Mouse (Mus musculus) c-Kit-positive CD71-positive TER-119-positive erythroid progenitor cells, embryonic 14.5 days (primary cell): Measurements from ENCODE around the gene Sgca.
A peak's percentile ranks its signal among the peaks of the same experiment; 100 is the strongest.

Experiments
- DNase-seq: peaks from one replicate; pipeline ENCODE4 v3.0.0-alpha.2; 2013; ENCODE audit warnings: low spot score

Gene Sgca

DNA sequence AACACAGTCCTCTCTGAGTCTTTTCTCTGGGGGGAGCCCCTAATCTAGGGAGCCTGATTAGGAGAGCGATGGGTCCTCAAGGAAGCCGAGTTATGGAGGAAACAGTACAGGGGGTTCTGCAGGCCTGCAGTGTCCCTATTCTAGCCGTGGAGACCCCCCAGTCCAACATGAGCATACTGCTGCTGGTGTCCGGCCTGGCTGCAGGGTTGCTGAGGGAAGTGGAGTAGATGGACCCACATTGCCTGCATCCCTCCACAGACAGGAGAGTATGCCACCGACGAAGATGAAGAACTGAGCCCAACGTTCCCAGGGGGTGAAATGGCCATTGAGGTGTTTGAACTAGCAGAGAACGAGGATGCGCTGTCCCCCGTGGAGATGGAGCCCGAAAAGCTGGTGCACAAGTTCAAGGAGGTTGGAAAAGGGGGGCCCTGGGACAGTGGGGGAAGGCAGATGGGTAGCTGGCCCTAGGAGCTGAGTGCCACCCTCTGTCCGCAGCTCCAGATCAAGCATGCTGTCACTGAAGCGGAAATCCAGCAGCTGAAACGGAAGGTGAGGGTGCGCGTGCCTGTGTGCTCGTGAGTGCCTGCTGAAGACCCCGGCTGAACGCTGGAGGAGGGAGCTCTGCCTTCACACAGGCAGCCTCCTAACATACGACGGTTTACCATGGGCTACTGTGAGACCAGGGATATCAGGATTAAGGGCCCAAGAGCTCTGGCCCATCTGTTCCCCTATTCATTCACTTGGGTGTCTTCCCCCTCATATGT, 25.6 kb upstream of the Sgca start:
- no peak for DNase-seq

DNA sequence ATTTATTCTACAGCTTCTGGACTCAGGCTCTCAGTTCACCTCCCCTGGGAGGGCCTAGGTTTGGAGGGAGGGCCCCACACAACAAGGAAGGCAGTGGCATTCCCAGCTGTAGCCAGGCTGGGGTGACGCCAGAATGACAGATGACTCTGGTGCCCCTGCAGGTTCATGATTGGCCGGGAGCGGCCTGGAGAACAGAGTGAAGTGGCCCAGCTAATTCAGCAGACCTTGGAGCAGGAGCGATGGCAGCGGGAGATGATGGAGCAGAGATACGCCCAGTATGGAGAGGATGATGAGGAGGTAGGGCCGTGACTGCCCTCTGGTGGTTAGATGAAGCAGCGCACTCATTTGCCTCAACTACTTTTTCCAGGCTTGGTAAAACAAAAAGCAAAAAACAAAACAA, 24.9 kb upstream of the Sgca start:
- DNase-seq = peak; percentile 82

DNA sequence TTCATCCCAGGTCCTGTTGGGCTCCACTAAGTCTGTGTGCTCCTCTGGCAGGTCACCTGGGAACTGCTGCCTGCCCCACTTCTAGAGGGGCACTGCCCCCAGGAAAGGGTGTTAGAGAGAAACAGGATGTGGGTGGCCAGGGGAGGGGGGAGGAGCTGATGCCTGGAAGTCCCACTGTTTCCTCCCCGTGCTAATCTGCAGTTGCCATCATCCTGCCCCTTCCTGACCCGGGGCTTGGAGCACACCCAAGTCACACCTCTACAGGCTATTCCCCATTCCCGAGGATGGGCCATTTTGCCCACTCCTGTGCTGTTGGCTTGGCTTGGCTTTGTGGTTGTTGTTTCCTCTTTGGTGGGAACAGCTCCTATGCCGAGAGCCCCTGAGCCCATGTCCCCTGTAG, 24.4 kb upstream of the Sgca start:
- no peak for DNase-seq

DNA sequence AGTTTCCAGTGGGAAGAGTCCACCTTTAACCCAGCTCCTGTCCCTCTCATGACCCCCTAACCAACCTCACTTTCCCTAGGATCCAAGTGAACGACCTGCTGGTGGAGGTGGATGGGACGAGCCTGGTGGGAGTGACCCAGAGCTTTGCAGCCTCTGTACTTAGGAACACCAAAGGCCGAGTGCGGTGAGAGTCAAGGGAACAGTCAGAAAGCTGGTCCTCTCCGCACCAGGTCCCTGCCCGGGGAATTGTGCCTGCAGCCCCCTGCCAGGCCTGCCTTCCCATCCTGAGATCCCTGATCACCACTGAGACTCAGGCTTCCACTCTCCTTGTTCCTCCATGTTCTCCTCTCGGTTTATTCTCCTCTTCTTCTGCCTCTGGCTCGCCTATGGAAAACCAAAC, 24.0 kb upstream of the Sgca start:
- DNase-seq = no peak

DNA sequence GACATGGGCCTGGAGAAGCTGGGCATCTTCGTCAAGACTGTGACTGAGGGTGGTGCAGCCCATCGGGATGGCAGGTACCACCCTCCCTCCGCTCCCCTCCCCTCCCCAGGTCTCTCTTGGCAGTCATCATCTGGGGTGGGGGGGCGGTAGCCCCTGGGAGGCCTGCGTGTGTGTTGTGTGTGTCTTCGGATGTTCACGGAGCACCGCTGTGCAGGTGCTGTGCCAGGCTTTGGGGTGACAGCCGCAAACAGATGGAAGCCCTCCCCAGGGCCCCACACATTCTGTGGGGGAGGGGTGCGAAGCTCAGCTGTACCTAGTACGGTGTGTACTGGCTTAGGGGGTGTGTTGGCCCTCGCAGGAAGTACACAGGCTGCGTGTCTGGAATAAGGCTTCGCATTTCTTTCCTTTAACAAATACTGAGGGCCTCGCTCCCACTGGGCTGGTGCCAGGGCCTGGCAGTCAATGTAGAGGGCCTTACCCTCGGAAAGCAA, 22.0 kb upstream of the Sgca start:
- no peak for DNase-seq

DNA sequence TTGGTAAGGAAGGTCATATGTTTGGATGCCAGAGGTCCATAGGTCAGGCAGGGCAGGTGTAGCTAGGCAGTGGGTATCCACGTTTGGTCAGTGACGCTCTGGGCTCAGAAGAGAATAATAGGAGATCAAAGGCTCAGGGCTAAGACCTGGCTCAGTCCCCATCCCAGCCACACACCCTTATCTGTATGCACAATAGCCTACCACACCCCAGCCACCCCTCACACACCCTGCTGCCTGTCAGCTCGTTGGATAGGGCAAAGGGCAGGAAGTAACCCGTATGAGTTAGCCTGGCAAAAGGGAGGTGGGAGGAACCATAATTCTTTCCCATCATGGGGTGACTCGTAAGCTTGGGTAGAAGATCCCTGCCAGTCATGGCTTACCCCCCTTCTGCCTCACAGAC, 21.5 kb upstream of the Sgca start:
- DNase-seq = peak; percentile 79

DNA sequence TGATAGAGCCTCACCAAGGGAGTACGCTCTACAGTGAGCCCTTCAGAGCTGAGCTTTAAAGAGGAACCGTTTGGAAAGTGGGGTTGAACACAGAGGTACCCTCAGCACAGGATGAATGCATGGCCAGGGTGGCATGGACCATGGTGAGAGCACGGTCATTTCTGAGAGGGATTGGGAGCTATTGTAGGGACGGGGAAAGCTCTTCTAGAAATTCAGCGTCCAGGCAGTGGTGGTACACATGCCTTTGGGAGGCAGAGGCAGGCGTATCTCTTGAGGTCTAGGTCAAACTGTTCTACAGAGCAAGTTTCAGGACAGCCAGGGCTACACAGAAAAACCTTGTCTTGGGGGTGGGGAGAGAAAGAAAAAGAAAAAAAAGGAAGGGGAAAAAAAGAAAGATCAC, 20.9 kb upstream of the Sgca start:
- DNase-seq = no peak

DNA sequence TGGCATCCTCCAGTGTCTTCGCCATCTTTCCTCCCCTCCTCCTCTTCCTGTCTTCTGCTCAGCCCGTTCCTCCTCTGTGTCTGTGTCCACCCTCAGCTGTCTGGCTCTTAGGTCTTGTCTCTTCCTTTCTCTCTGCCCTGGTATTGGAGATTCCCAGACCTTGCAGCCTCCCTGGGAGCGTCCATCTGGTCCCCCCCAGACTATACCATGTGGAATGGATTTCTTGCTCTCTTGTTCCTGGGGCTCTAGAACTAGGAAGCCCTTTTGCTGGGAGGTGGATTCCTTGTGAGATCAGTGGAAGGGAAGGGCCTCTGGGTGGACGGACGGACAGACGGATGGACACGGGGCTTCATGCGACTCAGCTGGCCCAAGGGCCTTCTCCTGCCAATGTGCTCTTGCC, 20.0 kb upstream of the Sgca start:
- DNase-seq = no peak

DNA sequence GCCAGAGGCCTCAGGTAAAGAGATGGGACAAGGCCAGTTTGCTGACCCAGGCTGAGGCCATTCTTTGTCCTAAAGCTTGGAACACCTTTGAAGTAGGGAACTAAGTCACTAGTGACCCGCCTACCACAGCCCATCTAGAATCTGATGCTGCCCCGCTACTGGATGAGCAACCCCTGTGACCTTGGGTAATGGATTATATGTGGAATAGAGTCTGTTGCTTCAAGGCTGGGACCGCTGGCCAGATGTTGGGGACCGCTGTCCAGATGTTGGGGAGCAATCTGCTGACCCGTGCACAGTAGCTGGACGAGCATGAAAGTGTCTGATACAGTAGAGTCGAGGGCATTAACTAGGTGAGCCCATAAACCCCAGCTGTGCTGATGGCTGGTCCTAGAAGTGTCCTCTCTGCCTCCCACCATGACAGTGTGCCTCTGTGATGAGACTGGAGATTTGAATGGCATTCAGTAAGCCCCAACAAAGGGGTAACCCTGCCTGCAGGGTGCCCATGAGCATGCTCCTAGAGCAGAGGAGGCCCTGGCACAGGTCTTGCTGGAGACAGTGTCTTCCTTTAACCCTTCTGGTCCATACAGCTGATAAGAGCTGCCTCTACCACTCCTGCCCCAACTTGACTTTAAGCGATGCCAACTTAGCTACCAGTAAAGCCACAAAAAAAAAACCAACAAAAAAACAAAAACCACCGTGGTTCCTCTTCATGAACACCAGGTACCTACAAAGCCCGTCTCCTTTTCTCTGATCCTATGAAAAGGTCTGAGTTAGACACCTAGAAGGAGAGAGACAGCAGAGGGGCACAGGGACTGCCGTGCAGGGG, 19.0 kb upstream of the Sgca start:
- DNase-seq = no peak

DNA sequence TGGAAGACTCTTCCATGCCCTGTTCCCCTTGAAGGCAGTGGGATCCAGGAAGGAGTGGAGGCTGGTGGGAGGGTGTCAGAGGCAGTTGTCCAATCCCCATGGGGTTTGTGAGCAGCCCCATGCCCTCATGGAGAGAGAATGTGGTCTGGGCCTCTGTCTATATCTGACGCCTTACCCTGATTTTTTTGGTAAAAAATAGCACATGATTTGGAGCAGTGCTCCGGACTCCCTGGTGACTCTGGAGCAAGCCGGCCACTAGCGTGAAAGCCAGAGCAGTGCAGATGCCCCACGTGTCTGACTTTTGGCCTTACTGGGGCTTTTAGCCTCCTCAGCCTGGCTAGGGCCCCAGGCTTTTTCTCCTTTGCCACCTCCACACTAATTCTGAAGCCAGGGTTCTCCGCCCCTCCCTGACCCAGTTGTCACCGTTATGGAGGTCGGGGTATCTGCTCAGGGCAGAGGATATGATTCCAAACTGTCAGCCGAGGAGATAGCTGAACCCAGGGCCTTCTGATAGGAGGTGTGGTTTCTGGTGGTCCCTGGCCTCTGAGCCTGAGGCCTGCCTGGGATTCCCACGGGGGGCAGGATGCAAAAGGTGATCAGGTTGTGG, 18.2 kb upstream of the Sgca start:
- no peak for DNase-seq

DNA sequence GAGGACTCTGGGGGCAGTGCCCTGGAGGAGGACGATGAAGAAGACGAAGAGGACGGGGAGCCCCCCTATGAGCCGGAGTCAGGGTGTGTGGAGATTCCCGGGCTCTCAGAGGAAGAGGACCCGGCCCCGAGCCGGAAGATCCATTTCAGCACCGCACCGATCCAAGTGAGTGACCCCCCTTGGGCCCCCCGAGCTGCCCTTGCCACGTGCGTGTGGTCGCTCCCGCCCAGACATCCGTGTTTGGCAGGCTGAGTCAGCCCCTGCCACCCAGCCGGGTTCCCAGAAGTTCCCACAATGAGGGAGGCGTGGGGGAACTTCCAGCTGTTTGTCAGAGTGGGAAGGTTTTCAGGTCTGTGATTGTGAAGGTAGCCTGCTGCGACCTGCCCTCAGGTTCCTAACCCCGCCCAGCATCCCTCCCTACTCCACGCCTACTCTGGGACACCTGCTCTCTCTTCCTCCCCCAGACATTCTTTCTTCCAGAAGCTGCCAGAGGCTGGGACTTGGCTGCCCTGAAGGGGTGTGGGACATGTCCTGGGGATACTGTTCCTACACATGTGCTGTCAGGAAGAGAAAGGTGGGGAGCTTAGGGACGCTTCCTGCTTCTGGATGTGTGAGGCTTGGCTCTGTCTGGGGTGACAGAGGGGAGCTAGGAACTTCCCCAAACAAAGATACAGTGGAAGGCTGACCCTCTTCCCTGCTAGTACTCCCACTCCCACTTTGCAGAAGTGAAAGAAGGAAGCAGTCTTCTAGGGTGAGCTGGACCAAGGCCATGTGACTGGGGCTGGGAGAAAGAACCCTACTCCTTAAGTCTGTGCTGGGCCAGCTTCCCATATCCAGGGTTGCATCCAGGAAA, 16.9 kb upstream of the Sgca start:
- DNase-seq = no peak

DNA sequence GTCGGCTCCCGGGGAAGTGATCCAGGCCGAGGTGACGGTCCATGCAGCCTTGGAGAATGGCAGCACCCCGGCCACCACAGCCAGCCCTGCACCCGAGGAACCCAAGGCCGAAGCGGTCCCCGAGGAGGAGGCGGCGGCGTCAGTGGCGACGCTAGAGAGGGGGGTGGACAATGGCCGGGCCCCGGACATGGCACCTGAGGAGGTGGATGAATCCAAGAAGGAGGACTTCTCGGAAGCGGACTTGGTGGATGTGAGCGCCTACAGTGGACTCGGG, 16.3 kb upstream of the Sgca start:
- no peak for DNase-seq

DNA sequence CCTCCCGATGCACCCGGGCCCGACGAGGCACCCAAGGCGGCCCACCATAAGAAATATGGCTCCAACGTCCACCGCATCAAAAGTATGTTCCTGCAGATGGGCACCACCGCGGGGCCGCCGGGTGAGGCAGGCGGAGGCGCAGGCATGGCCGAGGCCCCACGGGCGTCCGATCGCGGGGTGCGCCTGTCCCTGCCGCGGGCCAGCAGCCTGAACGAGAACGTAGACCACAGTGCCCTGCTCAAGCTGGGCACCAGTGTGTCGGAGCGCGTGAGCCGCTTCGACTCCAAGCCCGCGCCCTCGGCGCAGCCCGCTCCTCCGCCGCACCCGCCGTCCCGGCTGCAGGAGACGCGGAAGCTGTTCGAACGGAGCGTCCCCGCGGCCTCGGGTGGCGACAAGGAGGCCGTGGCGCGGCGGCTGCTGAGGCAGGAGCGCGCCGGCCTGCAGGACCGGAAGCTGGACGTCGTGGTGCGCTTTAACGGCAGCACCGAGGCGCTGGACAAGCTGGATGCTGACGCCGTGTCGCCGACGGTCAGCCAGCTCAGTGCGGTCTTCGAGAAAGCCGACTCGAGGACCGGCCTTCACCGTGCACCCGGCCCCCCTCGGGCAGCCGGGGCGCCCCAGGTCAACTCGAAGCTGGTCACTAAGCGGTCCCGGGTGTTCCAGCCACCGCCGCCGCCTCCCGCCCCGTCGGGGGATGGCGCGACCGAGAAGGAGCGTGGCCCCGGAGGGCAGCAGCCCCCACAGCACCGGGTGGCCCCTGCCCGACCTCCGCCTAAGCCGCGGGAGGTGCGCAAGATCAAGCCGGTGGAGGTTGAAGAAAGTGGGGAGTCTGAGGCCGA, 15.7 kb upstream of the Sgca start:
- no peak for DNase-seq

DNA sequence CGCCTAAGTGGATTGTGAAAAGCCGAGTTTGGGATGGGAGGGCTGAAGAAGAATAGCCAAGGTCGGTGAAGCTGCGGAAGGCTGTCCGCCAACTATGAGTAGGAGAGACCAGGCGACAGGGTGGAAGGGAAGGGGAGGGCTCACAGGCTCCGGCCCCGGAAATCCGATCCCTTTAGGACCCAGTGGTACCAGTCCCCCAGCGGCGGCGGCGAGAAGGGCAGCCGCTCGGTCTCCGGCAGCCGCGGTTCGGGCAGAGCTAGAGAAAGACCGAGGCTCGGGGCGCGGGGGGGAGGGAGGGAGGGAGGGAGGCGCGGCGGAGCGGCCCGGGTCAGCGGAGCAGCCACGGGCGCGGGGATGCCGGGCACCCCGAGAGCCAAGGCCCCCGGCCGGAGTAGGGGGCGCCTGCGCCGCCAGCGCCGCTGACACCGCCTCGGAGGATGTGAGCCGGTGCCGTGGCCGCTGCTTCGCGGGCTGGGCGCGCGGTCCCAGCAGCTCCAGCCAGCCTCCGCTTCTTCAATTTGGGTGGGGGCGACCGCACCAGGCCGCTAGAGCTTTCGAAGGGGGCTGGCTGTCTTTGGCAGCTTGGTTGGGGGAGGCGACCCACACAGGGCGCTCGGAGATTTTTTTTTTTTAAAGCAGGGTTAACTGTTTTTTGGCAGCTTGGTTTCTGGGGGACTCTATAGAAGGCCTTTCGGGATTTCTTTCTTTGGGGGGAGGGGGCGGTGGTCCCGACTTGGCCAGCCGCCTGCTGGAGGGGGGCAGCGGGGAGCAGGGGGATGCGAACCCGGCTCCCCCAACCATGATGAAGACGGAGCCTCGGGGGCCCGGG, 14.8 kb upstream of the Sgca start, which contains the start of gene Ppp1r9b:
Gene Ppp1r9b, plus strand, starts transcription at position 287 of the 829 bp plus-strand sequence.
- peak; percentile 85 for DNase-seq

DNA sequence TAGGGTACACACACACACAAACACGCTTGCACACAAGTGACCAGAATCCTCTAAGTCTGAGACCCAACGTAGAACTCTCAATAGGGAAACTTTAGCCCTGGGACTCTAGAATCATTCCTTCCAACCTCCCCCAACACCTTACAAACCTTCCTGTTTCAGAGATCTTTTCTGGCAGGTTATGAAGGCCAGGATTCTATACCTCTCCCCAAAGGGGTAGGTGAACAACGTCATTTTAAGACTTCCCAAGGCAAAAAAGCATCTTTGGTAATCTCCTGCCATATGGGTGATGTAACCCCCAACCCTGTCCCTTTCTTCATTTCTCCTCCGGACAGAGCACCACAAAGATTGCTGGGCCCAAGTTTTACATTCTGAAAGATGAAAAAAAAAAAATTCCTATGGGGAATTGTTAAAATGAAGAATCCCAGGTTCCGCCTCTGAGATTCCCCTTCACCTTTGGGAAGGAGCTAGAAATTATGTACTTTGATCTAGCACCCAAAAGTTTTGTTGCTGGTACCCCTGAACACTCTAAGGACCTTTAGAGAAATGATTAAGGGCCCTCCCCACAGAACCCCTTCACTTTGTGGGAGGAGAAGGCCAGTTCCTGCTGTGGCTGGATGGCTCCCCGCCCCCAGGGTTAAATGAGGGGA, 14.1 kb upstream of the Sgca start:
- no peak for DNase-seq

DNA sequence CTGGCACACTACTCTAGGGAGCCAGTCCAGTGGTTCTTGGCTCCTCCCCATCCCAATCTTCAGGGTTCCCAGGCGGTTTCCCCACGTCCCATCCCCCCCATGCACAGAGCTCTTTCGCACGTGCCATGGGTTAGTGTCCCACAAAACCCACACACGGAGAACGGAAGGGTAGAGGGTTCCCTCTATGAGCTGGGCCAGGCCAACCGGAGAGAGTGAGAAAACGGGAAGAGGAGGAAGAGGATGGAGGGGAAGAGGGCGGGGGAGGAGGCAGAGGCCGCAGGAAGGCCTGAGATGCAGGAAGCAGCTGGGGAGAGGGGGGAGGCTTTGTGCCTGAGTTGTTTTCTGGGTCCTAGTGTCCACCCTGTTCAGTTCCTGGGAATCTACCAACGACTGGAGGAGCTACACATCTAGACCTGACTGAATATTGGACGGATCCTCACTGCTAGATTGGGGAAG, 13.5 kb upstream of the Sgca start:
- peak; percentile 85 for DNase-seq

DNA sequence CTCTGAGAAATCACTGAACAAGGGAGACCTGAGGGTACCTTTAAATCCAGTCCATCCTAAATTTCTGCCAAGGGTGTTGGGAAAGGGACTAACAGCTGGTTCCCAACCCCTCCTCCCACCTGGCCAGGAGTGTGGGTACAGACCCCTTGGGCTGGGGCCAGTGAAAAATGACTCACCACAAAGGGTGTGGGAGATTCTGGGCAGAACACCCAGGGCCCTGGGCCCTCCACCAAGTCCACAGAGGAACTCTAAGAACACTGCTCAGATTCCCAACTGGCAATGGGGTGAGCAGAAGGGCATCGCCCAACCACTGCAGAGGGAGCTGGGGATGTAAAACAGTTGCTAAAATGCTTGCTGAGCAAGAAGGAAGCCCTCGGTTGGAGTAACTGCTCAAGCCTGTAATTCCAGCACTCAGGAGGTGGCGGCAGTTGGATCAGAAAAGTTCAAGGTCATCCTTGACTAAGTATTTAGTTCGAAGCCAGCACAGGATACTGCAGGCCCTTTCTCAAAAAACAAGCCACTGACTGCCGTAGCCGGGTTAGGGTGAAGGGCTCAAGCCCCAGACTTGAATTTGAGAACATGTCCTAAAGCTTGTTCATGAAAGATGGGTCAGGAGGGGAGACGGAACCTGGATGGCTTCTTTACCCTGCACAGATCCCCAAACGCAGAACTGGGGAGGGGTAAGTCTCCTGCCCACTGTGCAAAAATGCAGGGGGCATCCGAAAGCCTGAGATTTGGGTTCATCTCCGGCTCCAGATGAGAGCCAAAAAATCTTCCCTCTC, 12.8 kb upstream of the Sgca start:
- no peak for DNase-seq

DNA sequence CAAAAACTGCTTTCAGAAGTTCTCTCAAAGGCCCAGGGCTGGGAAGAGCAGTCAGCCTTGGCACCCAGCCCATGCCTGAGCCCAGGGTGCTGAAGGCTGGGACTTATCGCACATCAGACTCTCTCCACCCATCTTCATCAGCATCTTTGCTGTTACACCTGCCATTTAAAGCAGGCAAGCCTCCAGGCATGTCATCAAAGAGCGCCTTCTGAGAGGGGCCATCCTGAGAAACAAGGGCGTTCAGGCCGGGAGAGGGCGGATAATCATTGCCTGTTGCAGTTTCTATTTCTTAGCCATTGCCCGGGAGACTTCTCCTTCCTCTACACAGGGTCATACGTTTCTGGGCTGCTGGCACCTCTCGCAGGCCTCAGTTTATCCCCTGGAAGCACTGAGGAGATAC, 11.7 kb upstream of the Sgca start:
- no peak for DNase-seq

DNA sequence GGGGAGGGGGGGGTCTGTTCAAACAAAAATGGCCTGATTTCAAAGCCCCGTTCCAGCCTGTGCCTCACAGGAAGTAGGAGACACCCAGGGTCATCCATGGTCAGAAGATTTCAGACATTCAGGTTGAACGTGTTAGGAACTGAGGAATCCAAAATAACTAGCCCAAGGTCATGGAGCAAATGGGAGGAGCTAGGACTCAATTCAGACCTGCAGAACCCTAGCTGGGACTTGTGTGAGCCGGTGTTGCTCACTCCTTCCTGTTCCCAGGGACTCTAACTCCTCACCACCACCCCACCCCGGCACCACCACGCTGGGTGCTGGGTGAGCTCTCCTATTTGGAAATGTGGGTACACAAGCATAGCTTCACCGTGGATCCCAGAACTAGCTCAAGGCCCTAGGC, 11.2 kb upstream of the Sgca start:
- no peak for DNase-seq
